Mouse (Mus musculus): ENCODE measurements around the gene Wwc1.

DNA sequence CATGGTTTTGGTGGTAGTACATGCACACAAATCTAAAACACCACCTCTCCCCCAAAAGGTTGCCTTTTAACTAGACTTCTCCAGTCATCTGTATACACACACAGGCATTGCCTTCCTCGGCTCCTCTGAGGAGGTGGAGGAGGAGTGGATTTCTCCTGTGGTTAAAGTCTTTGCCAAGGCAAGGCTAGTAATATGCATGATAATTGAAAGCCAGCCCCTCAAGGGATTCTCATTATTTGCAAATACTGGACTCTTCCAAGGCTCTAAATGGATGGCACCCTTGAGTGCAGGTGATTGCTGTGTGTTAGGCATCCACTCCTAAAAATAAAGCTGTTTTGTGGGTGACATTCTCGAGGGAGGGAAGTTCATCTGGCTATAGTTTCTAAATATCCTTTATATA, 191.9 kb downstream of the Wwc1 start:
- no peak for TF ChIP-seq POLR2A (IDR thresholded peaks at IDR 0.05; ENCODE audit: extremely low read depth, insufficient read depth, low read length)
- no peak for TF ChIP-seq CTCF (IDR thresholded peaks at IDR 0.05; ENCODE audit: low read depth, low read length)

Data from liver, adult 2 months (tissue).